Mouse (Mus musculus) lung, postnatal 0 days (tissue): ENCODE measurements at regions not wholly inside any gene's neighbourhood (a gene's known extent, or its start where the extent isn't known, plus 50 kb on each side); places are given as distances from the start of the nearest gene placed in this dataset.

ENCODE experiments used
- ATAC-seq: fragments of 200-750 bp; cut with Nextera tagmentation; 2 replicates; pipeline ENCODE4 v1.8.0; 2017; ENCODE audit warnings: moderate library complexity
- DNase-seq: peaks from one replicate; pipeline ENCODE4 v3.0.0-alpha.2; 2016; ENCODE audit warnings: low spot score
- H3K27ac ChIP-seq: fragments of 300-500 bp; sonication (generic); 2 replicates; pipeline ENCODE4 v1.5.1; 2014; ENCODE audit warnings: antibody characterized with exemption, mild to moderate bottlenecking, low read length, mixed read lengths
- H3K27me3 ChIP-seq: fragments of 300-500 bp; sonication (generic); replicated peaks from 2 replicates; pipeline ENCODE4 v1.6.1; 2014; ENCODE audit warnings: low read length, mixed read lengths; ENCODE audit not compliant: insufficient read depth
- H3K36me3 ChIP-seq: fragments of 300-500 bp; sonication (generic); 2 replicates; pipeline ENCODE4 v1.6.1; 2014; ENCODE audit warnings: low read length, mixed read lengths; ENCODE audit not compliant: insufficient read depth
- H3K4me1 ChIP-seq: fragments of 300-500 bp; sonication (generic); 2 replicates; pipeline ENCODE4 v1.6.1; 2014; ENCODE audit warnings: antibody characterized with exemption, low read depth, low read length, mixed read lengths; ENCODE audit not compliant: insufficient read depth
- H3K4me2 ChIP-seq: fragments of 300-500 bp; sonication (generic); replicated peaks from 2 replicates; pipeline ENCODE4 v1.6.1; 2014; ENCODE audit warnings: low read depth, mild to moderate bottlenecking, low read length, moderate library complexity, mixed read lengths
- H3K4me3 ChIP-seq: fragments of 300-500 bp; sonication (generic); 2 replicates; pipeline ENCODE4 v1.5.1; 2014; ENCODE audit warnings: low read depth, low read length
- H3K9ac ChIP-seq: fragments of 300-500 bp; sonication (generic); replicated peaks from 2 replicates; pipeline ENCODE4 v1.6.1; 2014; ENCODE audit warnings: low read depth, mild to moderate bottlenecking
- H3K9me3 ChIP-seq: fragments of 300-500 bp; sonication (generic); 2 replicates; pipeline ENCODE4 v1.6.1; 2016; ENCODE audit warnings: low read length, mixed read lengths
- CTCF ChIP-seq: IDR thresholded peaks from 2 replicates; pipeline ENCODE4 v1.5.1; 2016; ENCODE audit warnings: antibody characterized with exemption, mild to moderate bottlenecking
- EP300 ChIP-seq: IDR thresholded peaks from 2 replicates; pipeline ENCODE4 v1.6.1; 2016; ENCODE audit warnings: antibody characterized with exemption, mild to moderate bottlenecking, control low read depth
- WGBS: fragments of 180-500 bp; shearing (Covaris S2); extraction: QIAGEN DNeasy Blood & Tissue Kit; methylation state at CpG from one replicate; pipeline ENCODE4 v1.1.7; 2014; 5-methylcytosine and 5-hydroxymethylcytosine counted together

DNA sequence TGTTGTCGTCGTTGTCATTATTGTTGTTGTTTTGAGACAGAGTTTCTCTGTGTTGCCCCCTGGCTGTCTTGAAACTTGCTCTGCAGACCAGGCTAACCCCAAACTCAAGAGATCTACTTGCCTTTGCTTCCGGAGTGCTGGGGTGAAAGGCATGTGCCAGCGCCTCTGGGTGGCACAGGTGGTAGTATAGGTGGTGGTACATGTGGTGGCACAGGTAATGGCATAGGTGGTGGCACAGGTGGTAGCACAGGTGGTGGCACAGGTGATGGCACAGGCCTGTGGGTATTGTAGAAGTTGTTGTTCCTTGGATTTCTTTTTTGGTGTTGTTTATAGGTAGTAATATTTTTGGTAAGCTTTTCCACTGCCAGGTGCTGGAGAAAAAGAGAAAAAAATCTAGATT is 69.5 kb upstream of the Psmd7 start:
- Histone ChIP-seq H3K36me3 (no peaks in the 10 kb centered on the region), H3K4me1 (no peaks in the 10 kb centered on the region), H3K27ac (no peak overlapping the region), H3K27me3 (no peaks in the 10 kb centered on the region), H3K4me2 (no peak overlapping the region), H3K9ac (no peak overlapping the region), H3K4me3 (no peak overlapping the region), H3K9me3 (no peaks in the 10 kb centered on the region)
- TF ChIP-seq EP300 (no peak), CTCF (no peak)
- ATAC-seq (no peak), DNase-seq (no peak)
- WGBS: 87% methylated on average over 4 of the region's 4 CpGs

DNA sequence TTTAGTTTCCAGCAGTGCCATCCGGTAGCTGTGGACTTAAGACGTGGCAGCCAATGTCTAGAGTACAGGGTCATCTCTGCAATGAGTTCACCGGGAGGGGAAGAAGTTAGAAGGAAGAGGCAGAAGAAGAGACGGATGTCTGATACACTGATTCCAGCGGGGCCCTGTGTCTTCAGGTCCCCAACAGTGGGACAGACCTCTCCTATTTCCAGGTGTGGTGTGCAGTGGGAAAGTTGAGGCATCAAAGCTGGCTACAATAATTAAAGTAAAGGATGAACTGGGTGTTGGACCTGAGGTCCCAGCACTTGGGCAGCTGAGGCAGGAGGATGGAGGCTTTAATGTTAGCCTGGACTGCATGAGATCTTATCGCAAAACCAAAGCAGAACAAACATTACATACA is 70.1 kb upstream of the Psmd7 start:
- no peak for DNase-seq
- no peaks in the 10 kb centered on the region for H3K27me3 ChIP-seq
- H3K9me3 ChIP-seq: no peaks in the 10 kb centered on the region
- no peaks in the 10 kb centered on the region for H3K4me1 ChIP-seq
- no peak overlapping the region for H3K4me2 ChIP-seq
- no peak for ATAC-seq
- no peak for TF ChIP-seq EP300
- TF ChIP-seq CTCF: no peak
- H3K27ac ChIP-seq: no peak overlapping the region
- H3K4me3 ChIP-seq: no peak overlapping the region
- WGBS: 88% methylated on average over 6 of the region's 6 CpGs
- H3K36me3 ChIP-seq: no peaks in the 10 kb centered on the region
- no peak overlapping the region for H3K9ac ChIP-seq

- Histone ChIP-seq H3K27me3 (no peaks in the 10 kb centered on the region), H3K9me3 (no peaks in the 10 kb centered on the region), H3K4me2 (no peak overlapping the region), H3K4me1 (no peaks in the 10 kb centered on the region), H3K4me3 (no peak overlapping the region), H3K27ac (no peak overlapping the region), H3K9ac (no peak overlapping the region), H3K36me3 (no peaks in the 10 kb centered on the region)
- ATAC-seq (no peak), DNase-seq (no peak)
- WGBS: 72% methylated on average over 6 of the region's 6 CpGs
- TF ChIP-seq EP300 (no peak), CTCF (no peak)
Observed at GRCm38 (mm10) chr8:107660624-107661023, 72.4 kb upstream of the Psmd7 start.

DNA sequence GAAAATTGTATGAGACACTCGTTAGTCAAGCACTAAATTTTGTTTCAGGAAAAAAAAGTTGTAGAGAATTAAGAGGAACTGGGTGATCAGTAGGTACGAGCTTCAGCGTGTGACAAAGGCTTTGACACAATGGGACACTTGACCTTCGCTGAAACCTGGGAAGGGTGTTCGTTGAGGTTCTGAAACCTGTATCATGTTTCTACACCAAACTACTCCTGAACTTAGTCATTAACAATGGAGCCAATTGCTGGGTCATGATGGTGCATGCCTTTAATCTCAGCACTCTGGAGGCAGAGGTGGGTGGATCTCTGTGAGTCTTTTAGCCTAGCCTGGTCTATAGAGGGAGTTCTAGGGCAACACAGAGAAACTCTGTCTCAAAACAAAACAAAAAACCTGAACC is 81.3 kb upstream of the Psmd7 start:
- Histone ChIP-seq H3K9me3 (no peaks in the 10 kb centered on the region), H3K4me2 (no peak overlapping the region), H3K27ac (no peak overlapping the region), H3K27me3 (no peaks in the 10 kb centered on the region), H3K4me1 (no peaks in the 10 kb centered on the region), H3K9ac (no peak overlapping the region), H3K36me3 (no peaks in the 10 kb centered on the region), H3K4me3 (no peak overlapping the region)
- TF ChIP-seq EP300 (no peak), CTCF (no peak)
- 85% methylated on average over 5 of the region's 5 CpGs for WGBS
- no peak for DNase-seq
- ATAC-seq: no peak

- Histone ChIP-seq H3K36me3 (no peaks in the 10 kb centered on the region), H3K9me3 (no peaks in the 10 kb centered on the region), H3K27me3 (no peaks in the 10 kb centered on the region), H3K4me2 (no peak overlapping the region), H3K4me1 (no peaks in the 10 kb centered on the region), H3K27ac (no peak overlapping the region), H3K4me3 (no peak overlapping the region), H3K9ac (no peak overlapping the region)
- DNase-seq (no peak), ATAC-seq (no peak)
- 51% methylated on average over 8 of the region's 8 CpGs for WGBS
- TF ChIP-seq EP300: no peak
- TF ChIP-seq CTCF: no peak
Observed at GRCm38 (mm10) chr8:107671471-107671870, 83.2 kb upstream of the Psmd7 start.

- 88% methylated on average over 6 of the region's 6 CpGs for WGBS
- ATAC-seq: no peak
Observed at GRCm38 (mm10) chr8:107672691-107673090, 84.4 kb upstream of the Psmd7 start.

GRCm38 (mm10) chr8:107682066-107682465 is 93.8 kb upstream of the Psmd7 start:
- H3K9me3 ChIP-seq: no peaks in the 10 kb centered on the region
- WGBS: 90% methylated on average over 11 of the region's 11 CpGs
- TF ChIP-seq EP300: no peak
- TF ChIP-seq CTCF: no peak

More at GRCm38 (mm10) chr8:107672691-107673090, 84.4 kb upstream of the Psmd7 start:
- Histone ChIP-seq H3K4me2 (no peak overlapping the region), H3K27me3 (no peaks in the 10 kb centered on the region), H3K9ac (no peak overlapping the region), H3K4me1 (no peaks in the 10 kb centered on the region), H3K27ac (no peak overlapping the region), H3K9me3 (no peaks in the 10 kb centered on the region), H3K36me3 (no peaks in the 10 kb centered on the region), H3K4me3 (no peak overlapping the region)
- no peak for TF ChIP-seq EP300
- no peak for TF ChIP-seq CTCF
- no peak for DNase-seq

More at GRCm38 (mm10) chr8:107682066-107682465, 93.8 kb upstream of the Psmd7 start:
- H3K9ac ChIP-seq: no peak overlapping the region
- no peaks in the 10 kb centered on the region for H3K4me1 ChIP-seq
- no peaks in the 10 kb centered on the region for H3K36me3 ChIP-seq
- no peak overlapping the region for H3K4me3 ChIP-seq
- no peak overlapping the region for H3K27ac ChIP-seq
- H3K4me2 ChIP-seq: no peak overlapping the region
- no peak for ATAC-seq
- DNase-seq: no peak
- H3K27me3 ChIP-seq: no peaks in the 10 kb centered on the region
